Mouse (Mus musculus): Measurements from ENCODE around the gene Alk. TPM values are rescaled to one million over a fixed set of nuclear protein-coding genes. Genes with fewer than 3 reads are reported as not detected.

Gene Alk
- polyA plus RNA-seq, 1 experiment: 0.03 TPM

DNA sequence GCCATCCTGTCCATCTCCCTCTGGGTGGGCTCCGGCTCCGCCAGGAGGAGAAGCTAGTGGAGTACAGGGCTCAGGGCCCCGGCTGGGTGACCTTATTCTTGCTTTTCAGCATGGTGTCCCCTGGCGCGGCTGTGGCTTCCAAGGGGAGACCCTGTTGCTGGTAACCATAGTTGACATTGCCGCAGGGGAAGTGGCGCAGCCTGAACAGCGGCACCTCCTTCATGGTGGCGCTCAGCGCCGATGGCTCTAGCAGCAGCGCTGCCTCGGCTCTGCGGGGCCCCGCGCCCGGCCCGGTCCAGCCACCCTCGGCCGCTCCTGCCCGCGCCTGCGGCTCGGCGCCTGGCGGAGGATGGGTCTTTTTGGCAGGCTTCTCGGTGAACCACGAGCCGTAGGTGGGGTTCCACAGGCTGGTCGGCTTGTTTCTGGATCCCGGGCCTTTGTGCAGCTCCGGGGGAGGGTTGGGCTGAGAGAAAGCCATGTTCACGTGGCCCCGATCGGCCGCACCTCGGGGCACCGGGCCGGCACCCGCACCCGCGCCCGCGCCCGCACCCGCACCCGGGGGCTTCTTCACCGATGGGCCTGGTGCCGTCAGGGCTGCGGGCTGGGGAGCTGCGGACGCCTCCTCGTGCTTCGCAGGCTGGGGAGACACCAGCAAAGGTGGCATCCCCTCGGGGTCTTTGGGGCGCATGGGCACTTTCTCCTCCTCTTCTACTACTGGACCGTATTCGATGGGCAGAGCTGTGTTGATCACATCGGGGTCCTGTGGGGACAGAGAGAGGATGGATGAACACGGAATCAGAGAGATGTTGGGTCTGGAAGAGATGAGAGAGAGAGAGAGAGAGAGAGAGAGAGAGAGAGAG lies 734.8 kb downstream of the Alk start:
- TF ChIP-seq POLR2A (IDR thresholded peaks at IDR 0.05; ENCODE audit: control insufficient read depth, extremely low read depth, insufficient read depth, low read length, poor library complexity): no peak
- TF ChIP-seq CTCF (IDR thresholded peaks at IDR 0.05; ENCODE audit: borderline replicate concordance, control insufficient read depth, extremely low read depth, insufficient read depth, low read length, poor library complexity): no peak
- DNase-seq: no peak
- Histone ChIP-seq H3K36me3 (ENCODE audit: control insufficient read depth, insufficient read depth, low read length) (no peaks in the 10 kb centered on the region), H3K4me3 (ENCODE audit: control insufficient read depth, insufficient read depth, low read length) (no peak overlapping the region), H3K27ac (ENCODE audit: control insufficient read depth, insufficient read depth, low read length) (no peak overlapping the region), H3K4me1 (replicated peaks; ENCODE audit: control insufficient read depth, insufficient read depth, low read length) (no peaks in the 10 kb centered on the region), H3K27me3 (ENCODE audit: control insufficient read depth, insufficient read depth, low read length) (peaks cover 4% of the 10 kb centered on the region; the same call in 1 of the 2 replicates)
- WGBS: 9% methylated on average over 60 of the region's 60 CpGs

DNA sequence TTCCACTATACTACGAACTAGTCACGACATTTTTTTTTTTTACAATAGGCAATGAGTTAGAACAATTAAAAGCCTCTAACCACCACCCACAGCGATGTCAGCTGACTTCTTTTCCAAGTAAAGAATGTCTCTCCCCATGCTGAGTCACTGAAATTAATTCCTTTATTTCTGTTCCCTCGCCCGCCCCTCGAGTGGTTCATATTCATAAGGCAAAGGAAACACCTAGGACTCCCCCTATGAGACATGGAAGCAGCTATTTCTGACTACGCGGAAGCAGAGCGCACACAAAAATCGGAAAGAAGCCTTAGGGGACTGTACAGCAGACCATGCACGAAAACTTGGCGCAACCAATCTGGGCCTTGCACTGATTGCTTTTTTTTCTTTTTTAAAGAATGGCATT lies 735.6 kb downstream of the Alk start:
- Histone ChIP-seq H3K4me1 (replicated peaks; ENCODE audit: control insufficient read depth, insufficient read depth, low read length) (no peaks in the 10 kb centered on the region), H3K4me3 (ENCODE audit: control insufficient read depth, insufficient read depth, low read length) (no peak overlapping the region), H3K36me3 (ENCODE audit: control insufficient read depth, insufficient read depth, low read length) (no peaks in the 10 kb centered on the region), H3K27me3 (ENCODE audit: control insufficient read depth, insufficient read depth, low read length) (peaks cover 4% of the 10 kb centered on the region; the same call in 1 of the 2 replicates), H3K27ac (ENCODE audit: control insufficient read depth, insufficient read depth, low read length) (no peak overlapping the region)
- no peak for DNase-seq
- WGBS: 89% methylated on average over 12 of the region's 12 CpGs
- TF ChIP-seq CTCF (IDR thresholded peaks at IDR 0.05; ENCODE audit: borderline replicate concordance, control insufficient read depth, extremely low read depth, insufficient read depth, low read length, poor library complexity) (no peak), POLR2A (IDR thresholded peaks at IDR 0.05; ENCODE audit: control insufficient read depth, extremely low read depth, insufficient read depth, low read length, poor library complexity) (no peak)

DNA sequence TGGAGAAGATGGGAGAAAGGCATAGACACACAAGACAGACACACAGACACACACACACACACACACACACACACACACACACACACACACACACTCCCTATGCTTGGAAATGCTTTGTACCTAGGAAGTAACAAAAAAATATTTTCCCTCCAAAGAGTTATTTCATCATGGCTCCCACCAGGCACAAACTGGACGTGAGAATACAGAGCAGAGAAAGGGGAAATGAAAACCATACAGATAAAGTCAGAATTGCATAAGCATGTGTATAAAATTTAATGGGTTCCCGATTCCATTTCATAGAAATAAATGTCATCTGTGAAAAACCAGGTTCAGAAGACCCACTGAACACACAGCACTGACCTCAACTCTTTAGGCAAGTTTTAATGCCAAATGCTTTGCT lies 736.5 kb downstream of the Alk start:
- Histone ChIP-seq H3K36me3 (ENCODE audit: control insufficient read depth, insufficient read depth, low read length) (no peaks in the 10 kb centered on the region), H3K4me3 (ENCODE audit: control insufficient read depth, insufficient read depth, low read length) (no peak overlapping the region), H3K27ac (ENCODE audit: control insufficient read depth, insufficient read depth, low read length) (no peak overlapping the region), H3K27me3 (ENCODE audit: control insufficient read depth, insufficient read depth, low read length) (peaks cover 4% of the 10 kb centered on the region; the same call in 1 of the 2 replicates), H3K4me1 (replicated peaks; ENCODE audit: control insufficient read depth, insufficient read depth, low read length) (no peaks in the 10 kb centered on the region)
- WGBS: 43% methylated on average over 2 of the region's 2 CpGs
- no peak for DNase-seq
- TF ChIP-seq CTCF (IDR thresholded peaks at IDR 0.05; ENCODE audit: borderline replicate concordance, control insufficient read depth, extremely low read depth, insufficient read depth, low read length, poor library complexity) (no peak), POLR2A (IDR thresholded peaks at IDR 0.05; ENCODE audit: control insufficient read depth, extremely low read depth, insufficient read depth, low read length, poor library complexity) (no peak)

- WGBS: 83% methylated on average over 5 of the region's 5 CpGs
- H3K4me1 ChIP-seq (replicated peaks; ENCODE audit: control insufficient read depth, insufficient read depth, low read length): no peaks in the 10 kb centered on the region
- H3K36me3 ChIP-seq (ENCODE audit: control insufficient read depth, insufficient read depth, low read length): no peaks in the 10 kb centered on the region
- DNase-seq: no peak
- TF ChIP-seq CTCF (IDR thresholded peaks at IDR 0.05; ENCODE audit: borderline replicate concordance, control insufficient read depth, extremely low read depth, insufficient read depth, low read length, poor library complexity): no peak
- TF ChIP-seq POLR2A (IDR thresholded peaks at IDR 0.05; ENCODE audit: control insufficient read depth, extremely low read depth, insufficient read depth, low read length, poor library complexity): no peak
- H3K4me3 ChIP-seq (ENCODE audit: control insufficient read depth, insufficient read depth, low read length): no peak overlapping the region
- no peak overlapping the region for H3K27ac ChIP-seq (ENCODE audit: control insufficient read depth, insufficient read depth, low read length)
- H3K27me3 ChIP-seq (ENCODE audit: control insufficient read depth, insufficient read depth, low read length): peaks cover 4% of the 10 kb centered on the region; the same call in 1 of the 2 replicates
Observed at GRCm38 (mm10) chr17:71865437-71865836, 739.0 kb downstream of the Alk start.

DNA sequence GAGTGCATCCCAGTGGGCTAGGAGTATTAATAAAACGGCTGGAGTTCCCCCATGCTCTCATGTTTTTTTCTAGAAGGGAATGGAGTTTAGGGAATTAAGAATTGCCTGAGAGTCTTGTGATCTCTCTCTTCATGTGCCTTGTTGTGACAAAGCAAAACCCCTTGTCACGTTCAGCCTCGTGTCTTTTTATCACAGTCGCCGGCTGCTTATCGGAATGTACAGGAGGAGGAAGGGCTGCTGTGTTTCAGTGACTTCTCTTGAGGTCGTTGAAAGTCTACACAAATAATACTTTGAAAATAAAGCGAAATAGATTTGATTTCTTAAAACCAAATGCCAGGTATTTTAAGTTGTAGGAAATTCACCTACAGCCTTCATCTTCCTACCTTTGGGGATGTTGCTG lies 740.4 kb downstream of the Alk start:
- DNase-seq: no peak
- Histone ChIP-seq H3K4me3 (ENCODE audit: control insufficient read depth, insufficient read depth, low read length) (no peak overlapping the region), H3K4me1 (replicated peaks; ENCODE audit: control insufficient read depth, insufficient read depth, low read length) (no peaks in the 10 kb centered on the region), H3K36me3 (ENCODE audit: control insufficient read depth, insufficient read depth, low read length) (no peaks in the 10 kb centered on the region), H3K27ac (ENCODE audit: control insufficient read depth, insufficient read depth, low read length) (no peak overlapping the region), H3K27me3 (ENCODE audit: control insufficient read depth, insufficient read depth, low read length) (no peaks in the 10 kb centered on the region)
- WGBS: 91% methylated on average over 8 of the region's 8 CpGs
- TF ChIP-seq POLR2A (IDR thresholded peaks at IDR 0.05; ENCODE audit: control insufficient read depth, extremely low read depth, insufficient read depth, low read length, poor library complexity): no peak
- TF ChIP-seq CTCF (IDR thresholded peaks at IDR 0.05; ENCODE audit: borderline replicate concordance, control insufficient read depth, extremely low read depth, insufficient read depth, low read length, poor library complexity): no peak

GRCm38 (mm10) chr17:71862895-71863294 lies 741.5 kb downstream of the Alk start:
- H3K4me3 ChIP-seq (ENCODE audit: control insufficient read depth, insufficient read depth, low read length): no peak overlapping the region
- 85% methylated on average over 4 of the region's 4 CpGs for WGBS
- DNase-seq: no peak

More at GRCm38 (mm10) chr17:71862895-71863294, 741.5 kb downstream of the Alk start:
- H3K36me3 ChIP-seq (ENCODE audit: control insufficient read depth, insufficient read depth, low read length): no peaks in the 10 kb centered on the region
- no peak overlapping the region for H3K27ac ChIP-seq (ENCODE audit: control insufficient read depth, insufficient read depth, low read length)
- H3K4me1 ChIP-seq (replicated peaks; ENCODE audit: control insufficient read depth, insufficient read depth, low read length): no peaks in the 10 kb centered on the region
- no peak for TF ChIP-seq POLR2A (IDR thresholded peaks at IDR 0.05; ENCODE audit: control insufficient read depth, extremely low read depth, insufficient read depth, low read length, poor library complexity)
- TF ChIP-seq CTCF (IDR thresholded peaks at IDR 0.05; ENCODE audit: borderline replicate concordance, control insufficient read depth, extremely low read depth, insufficient read depth, low read length, poor library complexity): no peak
- H3K27me3 ChIP-seq (ENCODE audit: control insufficient read depth, insufficient read depth, low read length): no peaks in the 10 kb centered on the region

Measured in thymus, adult 2 months (tissue).